Mouse (Mus musculus) left cerebral cortex, adult 9 months (tissue): ENCODE measurements at regions not wholly inside any gene's neighbourhood (a gene's known extent, or its start where the extent isn't known, plus 50 kb on each side); places are given as distances from the start of the nearest gene placed in this dataset.

Source experiments
- DNase-seq, 2 experiments: peaks; one replicate each; pipeline ENCODE4 v3.0.0; 2022; ENCODE audit warnings: low spot score in 2 of 2

DNA sequence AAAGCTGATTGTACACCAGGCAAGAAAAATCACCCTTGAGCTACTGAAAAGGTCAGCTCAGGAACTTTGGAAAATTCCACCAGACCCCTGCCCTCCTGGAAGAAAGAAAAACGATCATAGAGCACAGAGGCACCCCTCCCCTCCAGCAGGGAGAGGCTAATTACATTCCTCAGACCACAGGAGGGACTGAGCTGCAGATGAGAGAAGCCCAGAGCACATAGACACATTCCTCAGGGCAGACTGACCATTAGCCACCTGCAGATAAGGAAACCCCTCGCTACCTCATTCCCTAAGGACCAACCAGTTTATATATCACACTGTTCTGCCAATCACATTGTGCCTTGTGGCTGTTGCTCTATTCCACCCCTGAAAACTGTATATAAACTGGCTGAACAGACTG lies 230.3 kb downstream of the Parp8 start:
- DNase-seq, result no peak

DNA sequence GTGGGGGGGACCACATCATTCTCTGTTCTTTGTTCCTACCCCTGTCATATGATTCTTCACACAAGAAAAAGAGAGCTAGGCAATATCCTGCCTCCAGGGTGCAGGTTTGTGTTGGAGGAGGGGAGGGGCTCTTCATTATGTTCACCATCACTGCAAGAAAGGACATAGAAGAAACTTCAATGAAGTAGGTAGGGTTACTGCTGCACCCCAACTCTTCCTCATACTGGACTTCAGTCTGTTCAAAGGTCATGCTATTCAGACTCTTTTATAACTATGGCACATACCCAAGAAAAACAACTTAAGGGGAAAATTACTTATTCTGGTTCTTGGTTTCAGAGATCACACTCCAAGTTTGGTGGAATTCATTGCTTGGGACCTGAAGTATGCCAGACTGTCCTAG lies 243.7 kb downstream of the Parp8 start:
- no peak for DNase-seq

DNA sequence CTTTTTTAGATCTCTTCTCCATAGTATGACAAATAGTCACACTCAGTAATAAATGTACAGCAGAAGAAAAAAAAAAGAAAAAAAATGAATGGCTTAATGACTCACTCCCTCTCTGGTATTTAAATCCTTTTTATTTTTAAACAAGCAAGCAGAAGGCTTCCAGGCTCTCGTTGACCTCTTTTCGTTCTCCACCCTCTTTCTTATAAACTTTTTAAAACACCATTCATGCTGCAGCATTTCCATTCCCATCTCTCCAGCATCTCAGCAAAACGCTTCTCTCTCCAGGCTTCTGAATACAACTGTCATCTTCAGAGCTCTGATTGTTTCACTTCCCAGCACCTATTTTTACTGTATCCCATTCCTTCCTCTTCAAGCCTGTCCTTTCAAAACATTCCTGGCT lies 259.8 kb downstream of the Parp8 start:
- peak in 1 of 2 experiments; percentile 6 for DNase-seq

DNA sequence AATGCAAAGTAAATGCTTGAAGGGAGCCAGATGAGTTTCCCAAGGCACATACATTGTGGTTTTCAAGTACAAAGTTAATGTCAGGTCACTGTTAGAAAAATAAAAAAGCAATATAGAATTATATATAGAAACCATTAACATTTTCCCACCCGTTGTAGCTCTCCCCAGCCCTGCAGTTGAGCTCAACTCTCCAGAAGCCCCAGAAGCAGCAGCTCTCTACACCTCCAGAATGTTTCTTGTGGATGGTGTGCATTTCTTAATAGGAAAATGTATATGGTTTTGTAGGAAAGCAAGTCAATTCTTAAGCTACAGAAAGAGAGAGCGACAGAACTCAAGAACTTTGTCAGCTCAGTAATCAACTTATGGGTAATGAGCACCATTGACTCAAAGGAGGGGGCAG lies 265.4 kb downstream of the Parp8 start:
- DNase-seq, result no peak

DNA sequence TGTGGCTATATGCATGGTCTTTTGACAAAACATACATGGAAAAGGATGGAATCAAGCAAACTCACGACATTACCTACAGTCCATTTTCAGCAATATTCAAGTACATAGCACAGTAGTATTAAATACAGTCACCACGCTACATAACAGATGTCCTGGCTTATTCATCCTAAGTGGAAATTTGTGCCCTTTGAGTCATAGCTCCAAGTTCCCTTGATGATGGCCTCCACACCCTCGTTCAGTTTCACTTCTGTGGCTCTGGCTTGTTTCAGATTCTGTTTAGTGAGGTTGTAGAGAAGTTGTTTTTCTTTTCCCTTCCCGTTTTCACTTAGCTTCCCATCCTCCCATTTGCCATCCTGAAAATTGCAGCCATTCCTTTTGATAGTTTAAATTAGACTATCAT lies 284.5 kb downstream of the Parp8 start:
- no peak for DNase-seq

DNA sequence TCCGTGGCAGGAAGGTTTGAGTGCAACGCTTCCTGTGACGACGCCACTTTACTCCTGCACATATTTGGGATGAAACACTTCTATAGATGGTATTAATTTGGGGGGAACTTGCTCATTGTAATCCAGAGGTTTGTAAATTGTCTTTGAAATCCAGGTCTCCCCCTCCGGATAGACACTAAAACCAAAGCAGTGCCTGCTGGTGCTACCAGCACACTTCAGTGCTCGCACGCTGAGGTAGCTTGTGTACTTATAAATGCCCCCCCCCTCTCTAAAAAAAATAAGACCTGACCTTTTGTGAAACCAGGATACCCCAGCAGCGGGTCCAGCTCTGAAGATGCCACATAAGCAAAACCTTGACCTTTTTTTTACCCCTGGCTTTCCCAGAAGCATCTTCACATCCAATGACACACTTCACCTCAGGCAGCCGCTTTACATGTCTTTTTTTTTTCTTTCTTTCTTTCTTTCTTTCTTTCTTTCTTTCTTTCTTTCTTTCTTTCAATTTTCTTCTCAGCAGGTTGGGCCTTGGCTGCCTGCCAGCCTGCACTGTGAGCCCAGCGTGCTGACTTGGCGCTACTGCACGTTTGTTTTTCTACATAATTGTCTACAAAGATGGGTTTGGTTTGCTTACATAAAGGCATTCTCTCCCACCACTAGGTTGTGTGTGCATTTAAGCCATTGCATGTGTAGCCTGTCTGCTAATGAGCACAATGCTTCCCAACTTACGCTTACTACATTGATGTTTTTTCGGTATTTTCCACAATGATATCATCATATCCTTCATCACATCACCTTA lies 301.8 kb downstream of the Parp8 start:
- DNase-seq, result no peak

DNA sequence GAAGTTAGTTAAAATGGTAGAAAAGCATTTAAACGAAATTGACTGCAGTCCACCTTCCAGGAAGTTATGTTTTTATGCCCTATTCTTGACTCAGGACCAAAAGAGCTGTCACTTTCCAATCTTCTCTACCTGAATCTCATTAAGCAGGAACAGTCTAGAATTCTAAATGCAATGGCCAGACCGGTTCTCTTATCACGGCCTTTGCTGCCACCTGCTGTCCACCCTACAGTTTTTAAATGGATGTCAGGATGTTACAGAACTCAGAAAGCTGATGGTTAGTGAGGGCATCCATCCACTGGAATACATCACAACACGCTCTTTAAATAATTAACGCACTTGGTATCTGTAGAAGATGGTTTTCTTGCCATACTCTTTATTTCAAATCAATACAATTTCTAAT lies 310.5 kb downstream of the Parp8 start:
- DNase-seq, result peak in 1 of 2 experiments; percentile 51

DNA sequence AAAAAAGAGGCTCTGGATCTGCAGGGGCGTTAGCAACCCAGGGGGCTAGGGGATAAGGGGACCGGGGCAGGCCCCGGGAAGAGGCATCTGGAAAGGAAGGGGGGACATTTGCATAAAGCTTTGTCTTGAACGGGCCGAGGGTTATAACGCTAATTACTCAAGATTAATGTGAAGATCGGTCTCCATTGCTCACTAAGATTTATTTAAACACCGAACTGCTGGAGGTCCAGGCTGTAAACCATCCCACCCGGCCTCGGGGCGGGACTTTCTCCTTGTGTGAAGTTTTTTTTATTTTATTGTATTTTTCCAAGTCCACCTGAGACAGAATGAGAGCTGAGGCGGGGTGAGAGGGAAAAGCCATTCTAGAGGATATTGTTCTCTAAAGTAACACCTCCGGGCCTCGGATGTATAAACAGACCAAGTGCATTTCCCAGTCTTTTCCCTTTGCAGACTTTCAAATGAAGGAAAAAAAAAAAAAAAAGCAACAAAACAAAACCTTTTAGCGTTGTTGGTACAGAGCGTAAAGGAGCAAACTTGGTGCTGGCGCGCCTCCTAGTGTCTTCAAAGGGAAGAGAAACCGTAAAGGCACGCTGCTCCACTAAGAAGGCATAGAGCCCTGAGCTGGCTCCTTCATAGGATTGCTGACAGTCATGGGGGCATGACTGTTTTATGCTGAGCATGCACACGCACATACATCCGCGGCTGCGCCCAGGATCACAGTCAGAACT lies 313.3 kb downstream of the Parp8 start:
- DNase-seq, result peak in 1 of 2 experiments; percentile 65

DNA sequence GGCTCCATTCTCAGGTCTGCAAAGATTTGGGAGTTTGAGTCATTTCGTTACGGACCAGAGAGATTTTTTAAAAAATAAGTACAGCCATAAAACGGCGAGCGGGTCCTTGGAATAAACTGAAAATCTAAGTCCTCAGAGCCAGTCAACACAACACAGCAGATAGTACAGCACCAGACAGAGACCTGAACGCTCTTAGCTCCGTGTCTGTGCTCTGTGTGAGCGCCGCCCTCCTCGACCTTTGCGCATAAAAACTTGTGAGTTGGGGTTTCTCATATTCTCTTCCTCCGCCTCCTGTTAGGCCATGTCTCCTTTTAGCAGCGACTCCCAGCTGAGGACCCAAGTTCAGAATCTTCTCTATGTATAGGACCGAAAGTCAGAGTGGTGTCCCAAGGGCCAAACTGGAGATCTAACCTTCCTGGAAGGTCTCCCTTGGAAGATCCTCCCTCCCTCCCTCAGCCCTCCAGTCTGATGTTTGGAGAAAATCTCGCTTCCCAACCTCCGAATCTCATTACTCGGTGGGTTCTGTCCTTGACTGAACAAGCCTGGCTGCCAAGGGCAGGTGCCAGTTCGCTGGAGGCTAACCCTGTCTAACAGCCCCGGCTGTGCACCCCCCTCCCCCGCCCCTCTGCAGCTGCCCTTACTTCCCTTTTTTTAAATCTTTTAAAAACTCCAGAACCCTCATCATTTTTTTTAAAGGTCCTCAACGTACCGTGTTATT lies 314.0 kb downstream of the Parp8 start:
- no peak for DNase-seq

DNA sequence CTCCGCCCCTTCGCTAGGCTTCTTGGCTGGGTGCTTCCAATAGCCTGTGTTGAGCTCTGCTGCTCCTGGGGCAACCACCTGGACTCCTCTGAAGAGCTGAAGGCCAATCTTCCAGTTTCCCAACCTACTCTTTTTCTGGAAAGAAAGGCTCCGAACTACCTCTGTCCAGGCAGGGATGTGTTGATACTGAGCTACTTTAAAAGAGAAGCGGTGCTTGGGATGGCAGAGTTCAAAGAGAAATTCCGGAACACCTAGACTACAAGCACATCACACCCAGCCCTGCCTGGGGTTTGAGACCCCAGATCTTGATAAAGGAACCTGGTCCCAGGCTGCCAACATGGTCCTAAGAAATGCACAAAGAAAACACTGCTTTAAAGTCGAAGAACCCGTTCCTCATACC lies 315.7 kb downstream of the Parp8 start:
- DNase-seq, result no peak

DNA sequence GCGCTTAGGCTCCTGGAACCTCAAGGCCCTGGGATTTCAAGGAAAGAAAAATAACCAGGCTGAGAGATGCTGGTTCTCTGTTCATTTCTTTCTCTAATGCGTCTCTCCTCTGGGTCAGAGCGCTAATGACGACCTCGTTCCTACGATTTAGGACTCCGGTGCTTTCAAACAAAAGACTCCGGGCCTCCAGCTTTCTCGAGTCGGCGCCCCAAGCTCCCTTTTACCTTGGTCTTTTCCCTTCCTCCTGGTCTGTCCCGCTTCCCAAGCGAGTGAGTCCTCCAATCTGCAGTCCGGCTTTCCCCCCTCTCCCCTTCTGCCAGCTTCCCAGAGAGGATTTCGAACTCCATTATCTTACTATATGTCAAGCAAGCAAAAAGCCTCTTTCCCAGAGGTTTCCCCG lies 316.5 kb downstream of the Parp8 start:
- DNase-seq, result no peak

DNA sequence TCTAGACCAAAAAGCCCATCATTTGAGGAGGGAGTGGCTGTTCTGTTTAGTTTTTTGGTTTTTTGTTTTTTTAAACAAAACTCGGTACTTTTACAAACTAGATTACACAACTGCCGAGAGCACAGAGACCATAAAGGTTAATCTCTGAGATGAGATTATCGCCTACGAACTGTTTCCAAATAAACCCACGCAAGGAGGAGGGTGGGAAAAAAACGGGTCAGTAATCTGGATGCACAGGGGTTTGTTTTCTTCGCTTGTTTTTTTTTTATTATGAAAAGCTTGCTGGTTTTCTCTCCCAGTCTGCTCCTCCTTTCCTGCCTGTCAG lies 316.9 kb downstream of the Parp8 start:
- no peak for DNase-seq

DNA sequence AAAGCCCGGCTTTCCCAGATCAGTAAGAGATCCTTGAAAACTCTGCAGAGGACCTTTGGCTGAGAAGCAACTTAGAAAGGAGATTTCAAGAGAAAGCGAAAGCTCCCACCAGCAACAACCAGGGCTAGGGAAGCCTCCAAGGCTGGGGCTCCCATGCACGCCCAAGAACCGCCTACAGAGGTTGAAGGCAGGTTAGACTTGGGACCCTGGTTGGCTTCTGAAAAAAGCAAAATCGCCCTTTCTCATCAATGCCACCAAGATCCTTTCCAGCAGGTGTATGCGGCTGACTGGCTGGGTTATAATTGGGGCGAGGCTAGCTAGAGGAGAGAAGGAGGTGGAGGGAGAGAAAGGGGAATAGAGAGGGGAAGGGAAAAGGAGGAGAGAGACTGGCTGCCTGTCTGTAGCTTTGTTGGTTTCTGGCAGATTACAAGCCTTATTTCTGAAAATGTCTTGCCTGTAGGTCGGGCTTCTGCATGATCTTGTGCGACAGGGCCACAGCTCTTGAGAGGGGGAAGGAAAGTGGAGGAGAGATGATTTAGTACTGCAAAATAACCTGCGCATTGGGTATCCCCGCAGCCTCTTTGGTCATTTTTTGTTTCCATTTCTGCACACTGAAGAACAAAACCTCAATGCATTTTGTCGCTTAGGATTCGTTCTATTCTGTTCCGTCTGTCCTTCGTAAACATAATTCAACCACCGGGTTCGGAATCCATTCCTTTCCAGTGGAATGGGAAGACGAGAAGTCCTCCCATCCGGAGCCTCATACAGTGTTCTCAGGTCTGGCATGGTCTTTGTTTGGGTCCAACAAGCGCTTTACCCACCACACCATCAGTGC lies 317.5 kb downstream of the Parp8 start:
- DNase-seq, result no peak

DNA sequence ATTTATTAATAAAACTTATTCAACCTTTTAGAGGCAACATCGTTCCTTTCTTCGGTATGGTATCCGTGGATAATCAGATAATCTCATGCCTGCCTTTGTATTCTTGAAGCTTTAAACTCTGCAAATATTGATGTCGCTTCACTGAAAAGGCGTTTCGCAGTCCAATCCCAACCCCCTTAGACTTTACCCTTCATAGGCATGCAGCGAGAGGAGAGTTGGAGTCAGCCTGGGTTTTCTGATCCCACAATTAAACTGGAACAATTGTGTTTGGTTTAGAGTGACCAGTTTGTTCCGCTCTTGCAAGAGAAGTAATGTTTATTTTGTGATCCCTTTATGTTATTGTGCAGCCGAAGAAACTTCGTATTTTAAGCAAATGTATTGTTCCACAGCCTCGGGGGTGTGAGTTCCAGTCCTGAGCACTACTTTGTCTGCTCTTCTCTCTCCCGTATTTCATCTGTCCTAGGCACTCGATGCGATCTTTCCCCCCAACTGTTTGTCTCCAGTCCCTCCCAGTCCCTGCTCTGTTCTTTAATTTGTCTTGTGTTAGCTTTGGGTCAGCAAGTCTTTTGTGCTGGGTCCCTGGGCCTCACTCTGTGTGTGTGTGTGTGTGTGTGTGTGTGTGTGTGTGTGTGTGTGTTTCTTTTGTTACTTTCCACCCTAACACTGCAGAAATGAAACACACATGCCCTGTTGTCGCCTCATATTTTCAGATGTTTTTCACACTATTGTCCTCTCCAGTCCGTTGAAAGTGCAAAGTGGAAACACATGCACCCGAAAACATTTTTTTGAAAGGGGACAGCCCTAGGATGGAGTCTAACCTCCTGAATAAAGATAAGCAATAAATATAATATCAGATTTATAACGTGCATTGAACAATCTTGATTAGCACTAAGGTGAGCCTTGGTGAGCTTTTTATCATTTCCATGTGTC lies 318.7 kb downstream of the Parp8 start:
- no peak for DNase-seq

DNA sequence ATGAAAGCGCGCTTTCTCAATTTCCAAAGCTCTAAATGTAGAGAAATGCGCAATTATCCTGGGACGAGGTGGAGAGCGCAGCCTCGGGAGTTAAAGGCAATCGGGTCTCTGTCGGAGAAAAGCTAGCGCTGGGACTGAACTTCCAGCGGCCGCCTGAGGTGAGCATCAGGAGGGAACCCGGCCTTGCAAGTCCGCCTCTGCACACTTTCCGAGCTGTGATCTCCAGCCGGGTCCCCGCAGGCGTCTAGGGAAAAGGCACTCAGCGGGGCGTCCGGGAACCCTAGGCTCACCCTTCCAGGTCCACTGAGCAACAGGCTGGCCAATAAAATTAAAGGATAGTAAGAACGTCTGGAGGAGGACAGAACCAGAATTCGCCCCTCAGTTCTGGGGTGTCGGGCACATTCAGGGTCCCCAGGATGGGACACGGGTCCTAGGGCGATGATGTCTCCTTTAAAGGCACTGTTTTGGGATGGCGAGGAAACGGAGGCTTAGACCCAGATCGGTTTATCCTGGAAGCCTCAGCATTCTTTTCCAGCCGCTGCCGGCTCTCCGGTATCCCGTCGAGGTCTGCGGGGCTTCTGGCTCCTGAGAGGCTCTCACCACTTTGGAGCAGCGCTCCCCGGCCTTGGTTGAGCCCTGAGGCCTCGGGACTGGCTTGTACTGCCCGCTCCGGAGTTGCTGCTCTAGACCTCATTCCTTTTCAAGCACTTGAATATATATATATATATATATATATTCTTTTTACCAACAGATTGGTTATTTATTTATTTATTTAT lies 319.5 kb downstream of the Parp8 start:
- DNase-seq, result no peak

DNA sequence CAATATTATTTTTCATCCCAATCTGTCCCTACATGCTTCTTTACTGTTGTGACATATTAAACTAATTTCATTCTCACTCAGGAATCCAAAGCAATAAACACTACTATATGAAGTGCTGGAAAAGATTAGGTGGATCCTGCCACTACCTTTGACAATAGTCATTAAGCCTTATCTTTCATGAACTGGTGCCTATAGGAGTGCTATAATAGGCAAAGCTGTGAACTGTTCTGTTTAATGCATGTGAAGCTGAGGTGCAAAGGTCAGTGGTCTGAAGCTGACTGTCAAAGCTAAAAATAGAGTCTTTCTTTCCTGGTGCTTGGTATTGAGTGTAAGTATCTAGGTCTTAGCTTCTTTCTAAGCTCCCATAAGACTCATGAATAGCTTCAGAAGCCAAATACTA lies 336.6 kb downstream of the Parp8 start:
- DNase-seq, result no peak
